Mouse (Mus musculus) forebrain, embryonic 14.5 days (tissue): ENCODE data around the gene F9. TPM values are rescaled to one million over a fixed set of nuclear protein-coding genes. Genes with fewer than 3 reads are reported as not detected.

ENCODE experiments used
- ATAC-seq: fragments of 200-750 bp; cut with Nextera tagmentation; 2 replicates; pipeline ENCODE4 v1.8.0; 2017; ENCODE audit warnings: mild to moderate bottlenecking, moderate library complexity
- DNase-seq: peaks from one replicate; pipeline ENCODE4 v3.0.0-alpha.2; 2015; ENCODE audit warnings: low spot score
- H3K27ac ChIP-seq: fragments of 300-500 bp; sonication (generic); 2 replicates; pipeline ENCODE4 v1.5.1; 2014; ENCODE audit warnings: low read depth, mild to moderate bottlenecking, control low read depth, low read length, moderate library complexity
- H3K27me3 ChIP-seq: fragments of 300-500 bp; sonication (generic); replicated peaks from 2 replicates; pipeline ENCODE4 v1.6.1; 2014; ENCODE audit warnings: low read length, control low read depth, mixed read lengths; ENCODE audit not compliant: control insufficient read depth, insufficient read depth
- H3K36me3 ChIP-seq: fragments of 300-500 bp; sonication (generic); 2 replicates; pipeline ENCODE4 v1.6.1; 2014; ENCODE audit warnings: low read length, control low read depth; ENCODE audit not compliant: control insufficient read depth, insufficient read depth
- H3K4me1 ChIP-seq: fragments of 300-500 bp; sonication (generic); 2 replicates; pipeline ENCODE4 v1.6.1; 2014; ENCODE audit warnings: antibody characterized with exemption, low read length, control low read depth; ENCODE audit not compliant: control insufficient read depth, insufficient read depth
- H3K4me2 ChIP-seq: fragments of 300-500 bp; sonication (generic); 2 replicates; pipeline ENCODE4 v1.6.1; 2014; ENCODE audit warnings: mild to moderate bottlenecking, control low read depth, low read length
- H3K4me3 ChIP-seq: fragments of 300-500 bp; sonication (generic); 2 replicates; pipeline ENCODE4 v1.5.1; 2014; ENCODE audit warnings: low read depth, low read length, control low read depth
- H3K9ac ChIP-seq: fragments of 300-500 bp; sonication (generic); 2 replicates; pipeline ENCODE4 v1.6.1; 2014; ENCODE audit warnings: mild to moderate bottlenecking, low read length, control low read depth, moderate library complexity
- H3K9me3 ChIP-seq: fragments of 300-500 bp; sonication (generic); replicated peaks from 2 replicates; pipeline ENCODE4 v1.6.1; 2016; ENCODE audit warnings: low read length, control low read depth, mixed read lengths; ENCODE audit not compliant: control insufficient read depth
- WGBS: fragments of 180-500 bp; shearing (Covaris S2); extraction: QIAGEN DNeasy Blood & Tissue Kit; methylation state at CpG from one replicate; pipeline ENCODE4 v1.1.7; 2014; 5-methylcytosine and 5-hydroxymethylcytosine counted together
- polyA plus RNA-seq: library from polyadenylated mRNA; unstranded; fragments of >200 nt; fragmentation: Nextera tagmentation; extraction: Ambion mirVana; gene quantifications from 2 replicates; pipeline ENCODE4 v1.2.1, GENCODE M21; 2014

Gene F9
- polyA plus RNA-seq, 1 experiment from 2014 or later = not detected

DNA sequence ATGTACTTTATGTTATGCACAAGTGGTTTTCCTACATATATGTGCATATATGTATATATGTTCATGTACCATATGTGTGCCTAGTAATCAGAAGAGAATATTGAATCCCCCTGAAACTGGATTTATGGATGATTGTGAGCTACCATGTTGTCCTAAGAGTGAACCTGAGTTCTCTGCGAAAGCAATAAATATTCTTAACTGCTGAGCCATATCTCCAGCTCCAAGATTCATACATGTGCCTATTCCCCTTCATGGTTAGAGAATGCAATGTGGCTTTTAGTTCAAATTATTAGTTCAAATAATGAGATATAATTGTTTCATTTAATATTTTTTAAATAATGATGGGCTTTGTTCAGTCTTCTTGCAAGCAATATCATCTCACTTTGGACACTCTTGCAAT is 55.5 kb downstream of the F9 start:
- DNase-seq = no peak
- H3K4me3 ChIP-seq = no peak overlapping the region
- H3K27me3 ChIP-seq = no peaks in the 10 kb centered on the region
- H3K9ac ChIP-seq = no peak overlapping the region
- H3K9me3 ChIP-seq = no peaks in the 10 kb centered on the region
- no peak overlapping the region for H3K4me2 ChIP-seq
- 94% methylated on average over 1 of the region's 1 CpGs for WGBS
- no peak overlapping the region for H3K27ac ChIP-seq
- H3K36me3 ChIP-seq = no peaks in the 10 kb centered on the region
- H3K4me1 ChIP-seq = no peaks in the 10 kb centered on the region
- no peak for ATAC-seq

DNA sequence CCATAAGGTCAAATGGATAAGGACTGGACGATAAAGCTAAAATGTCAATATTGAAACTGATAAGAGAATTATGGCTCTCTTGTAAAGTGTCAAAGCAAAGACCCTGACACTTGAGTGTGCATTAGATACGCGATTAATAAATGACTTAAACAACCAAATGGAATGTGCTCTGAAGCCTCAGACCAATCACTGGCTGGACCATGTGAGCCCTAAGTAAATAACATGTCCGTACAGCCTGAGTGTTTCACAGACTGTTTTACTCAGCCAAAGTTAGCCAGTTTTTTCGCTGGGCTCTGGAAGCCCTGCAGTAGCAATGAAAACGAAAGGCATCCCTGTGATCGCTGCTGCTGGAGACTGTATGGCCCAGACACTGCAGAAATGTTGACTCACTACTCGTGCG is 55.9 kb downstream of the F9 start:
- DNase-seq = no peak
- WGBS = 91% methylated on average over 9 of the region's 9 CpGs
- no peak for ATAC-seq
- Histone ChIP-seq H3K9me3 (no peaks in the 10 kb centered on the region), H3K4me2 (no peak overlapping the region), H3K27ac (no peak overlapping the region), H3K27me3 (no peaks in the 10 kb centered on the region), H3K9ac (no peak overlapping the region), H3K36me3 (no peaks in the 10 kb centered on the region), H3K4me3 (no peak overlapping the region), H3K4me1 (no peaks in the 10 kb centered on the region)

- H3K36me3 ChIP-seq = no peaks in the 10 kb centered on the region
- H3K9me3 ChIP-seq = no peaks in the 10 kb centered on the region
- H3K4me1 ChIP-seq = no peaks in the 10 kb centered on the region
- WGBS = 50% methylated on average over 1 of the region's 1 CpGs
- no peak overlapping the region for H3K9ac ChIP-seq
- H3K4me3 ChIP-seq = no peak overlapping the region
- DNase-seq (peak; percentile 53), ATAC-seq (0 out of 2 replicates have a peak, but pooled peaks have one; percentile 34)
- H3K27me3 ChIP-seq = no peaks in the 10 kb centered on the region
- H3K4me2 ChIP-seq = no peak overlapping the region
- H3K27ac ChIP-seq = no peak overlapping the region
Measured at GRCm38 (mm10) chrX:60075359-60075758, 76.1 kb downstream of the F9 start.

Other genes with a start within 250 kb of the F9 start
- gene Mcf2, start 179.6 kb downstream of the F9 start, polyA plus RNA-seq = 1.2 and 1.4 TPM in 2 replicates